Mouse (Mus musculus) ES-Bruce4 (cell line): ENCODE results near the gene Mef2c. TPM values are rescaled to one million over a fixed set of nuclear protein-coding genes. Genes with fewer than 3 reads are reported as not detected.

ENCODE experiments used
- H3K27ac ChIP-seq: 2 replicates; pipeline ENCODE4 v1.5.1; 2012; ENCODE audit warnings: low read length, inconsistent platforms; ENCODE audit not compliant: insufficient read depth
- H3K27me3 ChIP-seq: 2 replicates; pipeline ENCODE4 v1.6.1; 2012; ENCODE audit warnings: mild to moderate bottlenecking, low read length, inconsistent platforms; ENCODE audit not compliant: control insufficient read depth, poor library complexity, insufficient read depth, severe bottlenecking
- H3K36me3 ChIP-seq: 2 replicates; pipeline ENCODE4 v1.6.1; 2012; ENCODE audit warnings: inconsistent platforms, mild to moderate bottlenecking, low read length, moderate library complexity; ENCODE audit not compliant: control insufficient read depth, poor library complexity, insufficient read depth, severe bottlenecking
- H3K4me1 ChIP-seq: one replicate; pipeline ENCODE4 v1.8.1; 2011; ENCODE audit warnings: low read length; ENCODE audit not compliant: control insufficient read depth, insufficient read depth
- H3K4me3 ChIP-seq: 2 replicates; pipeline ENCODE4 v1.5.1; 2011; ENCODE audit warnings: low read depth, mild to moderate bottlenecking, low read length
- H3K9ac ChIP-seq: 2 replicates; pipeline ENCODE4 v1.6.1; 2012; ENCODE audit warnings: low read depth, mild to moderate bottlenecking, inconsistent platforms; ENCODE audit not compliant: poor library complexity, severe bottlenecking
- H3K9me3 ChIP-seq: replicated peaks from 2 replicates; pipeline ENCODE4 v1.6.1; 2012; ENCODE audit warnings: mild to moderate bottlenecking, low read length, inconsistent platforms; ENCODE audit not compliant: control insufficient read depth, poor library complexity, insufficient read depth, severe bottlenecking
- CTCF ChIP-seq: IDR thresholded peaks from one replicate; pipeline ENCODE4 v1.8.1; 2011; ENCODE audit warnings: low read depth, low read length
- EP300 ChIP-seq: IDR thresholded peaks from 2 replicates; pipeline ENCODE4 v1.6.1; 2011; ENCODE audit warnings: low read depth, low read length; ENCODE audit not compliant: insufficient read depth
- POLR2A ChIP-seq: IDR thresholded peaks from one replicate; pipeline ENCODE4 v1.8.1; 2011; ENCODE audit warnings: low read length; ENCODE audit not compliant: insufficient read depth
- polyA plus RNA-seq: library from polyadenylated mRNA; stranded (reverse); fragments of >200 nt; gene quantifications from 2 replicates; pipeline ENCODE4 v1.2.4, GENCODE M21; 2011; ENCODE audit warnings: low read depth; ENCODE audit not compliant: missing spikeins, insufficient read depth, insufficient read length

Mef2c gene
- polyA plus RNA-seq, 1 experiment: not detected

- no peak overlapping the region for H3K9ac ChIP-seq
- H3K27me3 ChIP-seq: no peaks in the 10 kb centered on the region
- no peak overlapping the region for H3K4me3 ChIP-seq
- H3K27ac ChIP-seq: no peak overlapping the region
- H3K36me3 ChIP-seq: no peaks in the 10 kb centered on the region
- H3K4me1 ChIP-seq: no peaks in the 10 kb centered on the region
- TF ChIP-seq EP300 (no peak), POLR2A (no peak), CTCF (no peak)
- no peaks in the 10 kb centered on the region for H3K9me3 ChIP-seq
Observed at GRCm38 (mm10) chr13:83468794-83469193, 35.0 kb upstream of the Mef2c start.

DNA sequence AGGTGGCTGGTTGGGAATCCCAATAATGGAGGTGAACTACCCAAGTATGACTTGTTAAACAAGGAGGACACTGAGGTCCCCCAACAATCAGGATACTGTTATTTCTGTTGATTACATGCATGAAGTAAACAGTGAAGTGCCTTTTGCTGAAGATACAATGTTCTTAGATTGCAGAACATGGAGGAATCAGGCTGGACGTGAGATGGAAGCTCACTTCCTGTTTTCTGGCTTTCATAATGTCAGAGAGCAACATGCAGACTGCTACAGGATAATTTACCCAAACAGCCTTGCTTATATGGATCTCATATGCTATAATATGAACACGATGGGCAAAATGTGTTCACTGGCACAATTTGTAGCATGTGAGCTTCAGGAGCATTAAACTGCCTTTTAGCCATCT lies 30.1 kb upstream of the Mef2c start:
- no peaks in the 10 kb centered on the region for H3K4me1 ChIP-seq
- H3K27ac ChIP-seq: no peak overlapping the region
- no peaks in the 10 kb centered on the region for H3K9me3 ChIP-seq
- no peak overlapping the region for H3K9ac ChIP-seq
- H3K27me3 ChIP-seq: no peaks in the 10 kb centered on the region
- no peaks in the 10 kb centered on the region for H3K36me3 ChIP-seq
- TF ChIP-seq POLR2A: no peak
- no peak for TF ChIP-seq EP300
- no peak for TF ChIP-seq CTCF
- H3K4me3 ChIP-seq: no peak overlapping the region

DNA sequence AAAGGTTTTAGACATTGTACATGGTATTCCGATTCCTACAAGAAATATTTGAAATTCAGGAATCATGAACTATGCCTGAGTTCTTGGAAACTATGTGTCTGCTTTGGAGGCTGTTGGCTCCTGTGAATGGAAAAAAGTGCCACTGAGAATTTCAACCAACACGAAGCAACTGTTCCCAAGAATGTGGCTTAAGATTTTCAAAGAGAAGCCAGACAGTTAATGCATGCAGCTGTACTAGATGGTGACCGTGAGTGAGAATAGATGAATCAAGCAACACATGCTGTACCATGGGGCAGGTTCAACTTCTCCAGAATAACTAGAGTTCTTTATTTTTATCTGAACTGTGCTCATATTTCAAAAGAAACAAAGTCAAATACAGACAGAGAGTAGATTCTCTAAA lies 23.4 kb upstream of the Mef2c start:
- no peak overlapping the region for H3K9ac ChIP-seq
- H3K27ac ChIP-seq: no peak overlapping the region
- H3K9me3 ChIP-seq: no peaks in the 10 kb centered on the region
- H3K4me3 ChIP-seq: no peak overlapping the region
- no peaks in the 10 kb centered on the region for H3K4me1 ChIP-seq
- H3K27me3 ChIP-seq: no peaks in the 10 kb centered on the region
- no peaks in the 10 kb centered on the region for H3K36me3 ChIP-seq
- TF ChIP-seq CTCF (no peak), EP300 (no peak), POLR2A (no peak)

DNA sequence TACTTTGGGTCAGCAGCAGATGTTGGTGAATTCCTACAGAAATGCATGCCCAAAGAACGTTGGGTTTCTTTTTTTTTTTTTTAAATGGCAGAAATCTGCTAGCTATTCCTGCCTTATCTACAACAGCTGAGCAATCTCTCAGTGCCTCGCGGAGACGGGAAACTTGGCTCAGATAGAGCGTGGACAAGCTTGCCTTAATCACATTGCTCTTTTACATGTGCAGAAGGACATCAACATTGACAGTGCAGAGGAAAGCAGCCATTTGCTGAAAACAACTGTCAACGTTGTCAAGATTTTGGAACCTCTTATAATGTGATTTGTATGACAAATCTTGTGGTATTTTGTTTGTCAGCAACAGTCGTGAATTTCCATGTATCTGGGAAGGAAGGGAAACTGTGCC lies 22.5 kb upstream of the Mef2c start:
- Histone ChIP-seq H3K9me3 (no peaks in the 10 kb centered on the region), H3K27me3 (no peaks in the 10 kb centered on the region), H3K36me3 (no peaks in the 10 kb centered on the region), H3K4me1 (no peaks in the 10 kb centered on the region), H3K4me3 (no peak overlapping the region), H3K27ac (no peak overlapping the region), H3K9ac (no peak overlapping the region)
- TF ChIP-seq POLR2A (no peak), CTCF (no peak), EP300 (no peak)

GRCm38 (mm10) chr13:83482087-83482486 lies 21.7 kb upstream of the Mef2c start:
- H3K4me1 ChIP-seq: no peaks in the 10 kb centered on the region
- H3K4me3 ChIP-seq: no peak overlapping the region
- no peaks in the 10 kb centered on the region for H3K27me3 ChIP-seq
- H3K9me3 ChIP-seq: no peaks in the 10 kb centered on the region
- H3K9ac ChIP-seq: no peak overlapping the region
- no peak for TF ChIP-seq POLR2A
- no peak for TF ChIP-seq CTCF
- TF ChIP-seq EP300: no peak
- no peak overlapping the region for H3K27ac ChIP-seq
- H3K36me3 ChIP-seq: no peaks in the 10 kb centered on the region

DNA sequence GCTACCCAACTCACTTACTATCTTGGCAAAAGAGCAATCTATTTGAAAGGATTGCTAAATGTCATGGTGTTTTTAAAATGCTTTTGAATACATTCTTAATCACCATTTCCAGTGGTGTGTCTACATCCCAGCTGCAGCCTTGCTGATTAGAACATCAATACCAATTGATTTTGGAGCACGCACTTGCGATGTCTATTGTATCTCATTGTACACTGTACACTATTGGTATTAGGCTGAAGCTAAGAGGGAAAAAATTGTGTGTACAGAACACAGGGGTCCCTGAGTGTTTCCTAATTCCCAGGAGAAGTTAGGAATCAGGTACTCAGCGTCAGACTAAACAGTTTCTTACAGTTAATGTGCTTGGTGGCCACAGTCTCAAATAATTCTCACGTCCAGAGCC lies 19.6 kb upstream of the Mef2c start:
- Histone ChIP-seq H3K4me1 (no peaks in the 10 kb centered on the region), H3K9ac (no peak overlapping the region), H3K9me3 (no peaks in the 10 kb centered on the region), H3K4me3 (no peak overlapping the region), H3K27me3 (no peaks in the 10 kb centered on the region), H3K27ac (no peak overlapping the region), H3K36me3 (no peaks in the 10 kb centered on the region)
- TF ChIP-seq POLR2A: no peak
